Mouse (Mus musculus): ENCODE measurements around the gene H6pd. TPM values are rescaled to one million over a fixed set of nuclear protein-coding genes. Genes with fewer than 3 reads are reported as not detected.
A peak's percentile ranks its signal among the peaks of the same experiment; 100 is the strongest.

The H6pd gene
- polyA plus RNA-seq, 1 experiment from 2014 or later = 11.8 TPM

DNA sequence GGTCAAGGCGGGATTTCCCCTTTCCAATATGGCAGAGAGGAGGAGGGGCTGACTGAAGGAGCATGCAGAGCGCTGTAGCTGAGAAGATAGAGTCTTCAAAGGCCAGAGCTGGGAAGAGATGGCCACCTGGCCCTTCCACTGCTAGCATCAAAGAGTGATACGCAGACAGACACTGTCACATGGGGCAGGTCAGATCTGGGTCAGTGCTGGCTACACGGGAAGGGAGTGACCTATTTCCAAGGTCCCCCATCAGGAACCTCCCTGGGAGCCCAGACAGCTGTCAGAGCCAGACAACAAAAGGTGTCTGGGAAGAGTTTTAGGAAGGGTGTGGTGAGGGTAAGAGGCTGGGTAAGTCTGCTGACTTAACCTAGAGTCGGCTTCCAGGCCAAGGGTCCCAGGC lies 71.9 kb downstream of the H6pd start:
- H3K36me3 ChIP-seq (ENCODE audit: control insufficient read depth, insufficient read depth, low read length) = no peaks in the 10 kb centered on the region
- H3K4me2 ChIP-seq (replicated peaks; ENCODE audit: low read depth) = no peak overlapping the region
- ATAC-seq (ENCODE audit: low FRiP score, low TSS enrichment) (no peak), DNase-seq (ENCODE audit: low spot score) (no peak)
- H3K4me3 ChIP-seq (ENCODE audit: low read depth, low read length) = no peak overlapping the region
- no peak overlapping the region for H3K9ac ChIP-seq (ENCODE audit: low read length)
- 52% methylated on average over 5 of the region's 5 CpGs for WGBS
- TF ChIP-seq CTCF (IDR thresholded peaks at IDR 0.05; ENCODE audit: low read depth) (no peak), EP300 (optimal IDR thresholded peaks at IDR 0.05) (no peak)
- H3K27me3 ChIP-seq (ENCODE audit: control insufficient read depth, insufficient read depth, low read length) = no peaks in the 10 kb centered on the region
- H3K9me3 ChIP-seq (ENCODE audit: control insufficient read depth, low read length) = no peaks in the 10 kb centered on the region
- H3K27ac ChIP-seq (replicated peaks) = no peak overlapping the region
- no peaks in the 10 kb centered on the region for H3K4me1 ChIP-seq (replicated peaks; ENCODE audit: control insufficient read depth, insufficient read depth)

DNA sequence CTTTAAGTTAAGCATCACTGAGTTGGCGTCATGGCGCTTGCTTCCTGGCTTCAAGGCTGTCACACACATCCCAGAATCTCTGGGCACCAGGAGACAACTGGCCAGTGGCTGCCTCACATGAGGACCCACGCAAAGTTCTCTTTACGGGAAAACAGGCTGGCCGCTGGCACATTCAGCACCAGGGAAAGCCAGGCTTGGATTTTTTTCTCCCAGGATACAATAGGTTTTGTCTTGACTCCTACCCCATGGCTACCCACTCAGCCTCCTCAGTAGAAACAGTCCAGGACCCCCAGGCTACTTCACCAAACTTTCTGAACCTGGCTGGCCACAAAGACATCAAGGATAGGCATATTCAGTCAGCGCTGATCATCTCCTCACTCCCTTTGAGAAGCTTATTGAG lies 73.4 kb downstream of the H6pd start:
- Histone ChIP-seq H3K27ac (replicated peaks) (no peak overlapping the region), H3K36me3 (ENCODE audit: control insufficient read depth, insufficient read depth, low read length) (no peaks in the 10 kb centered on the region), H3K4me3 (ENCODE audit: low read depth, low read length) (no peak overlapping the region), H3K9ac (ENCODE audit: low read length) (no peak overlapping the region), H3K27me3 (ENCODE audit: control insufficient read depth, insufficient read depth, low read length) (no peaks in the 10 kb centered on the region), H3K4me1 (replicated peaks; ENCODE audit: control insufficient read depth, insufficient read depth) (no peaks in the 10 kb centered on the region), H3K4me2 (replicated peaks; ENCODE audit: low read depth) (no peak overlapping the region), H3K9me3 (ENCODE audit: control insufficient read depth, low read length) (no peaks in the 10 kb centered on the region)
- TF ChIP-seq EP300 (optimal IDR thresholded peaks at IDR 0.05) = no peak
- TF ChIP-seq CTCF (IDR thresholded peaks at IDR 0.05; ENCODE audit: low read depth) = no peak
- WGBS = 86% methylated on average over 6 of the region's 6 CpGs
- no peak for DNase-seq (ENCODE audit: low spot score)
- ATAC-seq (ENCODE audit: low FRiP score, low TSS enrichment) = no peak

- Histone ChIP-seq H3K27me3 (ENCODE audit: control insufficient read depth, insufficient read depth, low read length) (no peaks in the 10 kb centered on the region), H3K9me3 (ENCODE audit: control insufficient read depth, low read length) (no peaks in the 10 kb centered on the region), H3K9ac (ENCODE audit: low read length) (no peak overlapping the region), H3K36me3 (ENCODE audit: control insufficient read depth, insufficient read depth, low read length) (no peaks in the 10 kb centered on the region), H3K27ac (replicated peaks) (no peak overlapping the region), H3K4me3 (ENCODE audit: low read depth, low read length) (no peak overlapping the region), H3K4me1 (replicated peaks; ENCODE audit: control insufficient read depth, insufficient read depth) (no peaks in the 10 kb centered on the region), H3K4me2 (replicated peaks; ENCODE audit: low read depth) (no peak overlapping the region)
- WGBS = 74% methylated on average over 16 of the region's 16 CpGs
- no peak for DNase-seq (ENCODE audit: low spot score)
- no peak for TF ChIP-seq EP300 (optimal IDR thresholded peaks at IDR 0.05)
- TF ChIP-seq CTCF (IDR thresholded peaks at IDR 0.05; ENCODE audit: low read depth) = no peak
- peak; percentile 25; the same call in 1 of the 2 replicates for ATAC-seq (ENCODE audit: low FRiP score, low TSS enrichment)
Measured at GRCm38 (mm10) chr4:149933519-149934245, 75.1 kb downstream of the H6pd start.

DNA sequence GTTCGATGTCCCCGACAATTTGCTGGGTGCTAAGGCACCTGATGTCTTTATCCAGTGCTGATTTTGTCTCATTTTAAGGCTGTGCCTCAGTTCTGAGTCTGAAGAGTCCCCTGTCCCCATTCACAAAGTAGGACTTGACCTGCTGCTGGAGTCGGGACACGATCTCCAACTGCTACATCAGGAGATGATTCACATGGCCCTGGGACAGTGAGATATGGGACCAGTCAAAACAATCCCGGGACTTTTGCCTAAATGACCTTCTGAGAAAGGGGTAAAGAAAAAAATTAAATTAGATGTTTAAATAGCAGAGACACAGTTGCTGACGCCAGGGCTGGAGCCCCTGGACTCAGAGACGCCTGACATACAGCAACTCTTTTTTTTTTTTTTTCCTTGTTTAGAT lies 75.8 kb downstream of the H6pd start:
- no peak for DNase-seq (ENCODE audit: low spot score)
- Histone ChIP-seq H3K4me1 (replicated peaks; ENCODE audit: control insufficient read depth, insufficient read depth) (no peaks in the 10 kb centered on the region), H3K4me3 (ENCODE audit: low read depth, low read length) (no peak overlapping the region), H3K4me2 (replicated peaks; ENCODE audit: low read depth) (no peak overlapping the region), H3K27me3 (ENCODE audit: control insufficient read depth, insufficient read depth, low read length) (no peaks in the 10 kb centered on the region), H3K36me3 (ENCODE audit: control insufficient read depth, insufficient read depth, low read length) (no peaks in the 10 kb centered on the region), H3K27ac (replicated peaks) (no peak overlapping the region), H3K9ac (ENCODE audit: low read length) (no peak overlapping the region), H3K9me3 (ENCODE audit: control insufficient read depth, low read length) (no peaks in the 10 kb centered on the region)
- 65% methylated on average over 7 of the region's 7 CpGs for WGBS
- ATAC-seq (ENCODE audit: low FRiP score, low TSS enrichment) = no peak
- TF ChIP-seq CTCF (IDR thresholded peaks at IDR 0.05; ENCODE audit: low read depth) (no peak), EP300 (optimal IDR thresholded peaks at IDR 0.05) (no peak)

- DNase-seq (ENCODE audit: low spot score) (no peak), ATAC-seq (ENCODE audit: low FRiP score, low TSS enrichment) (no peak)
- Histone ChIP-seq H3K27me3 (ENCODE audit: control insufficient read depth, insufficient read depth, low read length) (no peaks in the 10 kb centered on the region), H3K9ac (ENCODE audit: low read length) (no peak overlapping the region), H3K4me3 (ENCODE audit: low read depth, low read length) (no peak overlapping the region), H3K4me1 (replicated peaks; ENCODE audit: control insufficient read depth, insufficient read depth) (no peaks in the 10 kb centered on the region), H3K36me3 (ENCODE audit: control insufficient read depth, insufficient read depth, low read length) (no peaks in the 10 kb centered on the region), H3K9me3 (ENCODE audit: control insufficient read depth, low read length) (no peaks in the 10 kb centered on the region), H3K4me2 (replicated peaks; ENCODE audit: low read depth) (no peak overlapping the region), H3K27ac (replicated peaks) (no peak overlapping the region)
- TF ChIP-seq EP300 (optimal IDR thresholded peaks at IDR 0.05) (no peak), CTCF (IDR thresholded peaks at IDR 0.05; ENCODE audit: low read depth) (no peak)
- WGBS = 80% methylated on average over 9 of the region's 9 CpGs
Measured at GRCm38 (mm10) chr4:149932108-149932815, 76.6 kb downstream of the H6pd start.

DNA sequence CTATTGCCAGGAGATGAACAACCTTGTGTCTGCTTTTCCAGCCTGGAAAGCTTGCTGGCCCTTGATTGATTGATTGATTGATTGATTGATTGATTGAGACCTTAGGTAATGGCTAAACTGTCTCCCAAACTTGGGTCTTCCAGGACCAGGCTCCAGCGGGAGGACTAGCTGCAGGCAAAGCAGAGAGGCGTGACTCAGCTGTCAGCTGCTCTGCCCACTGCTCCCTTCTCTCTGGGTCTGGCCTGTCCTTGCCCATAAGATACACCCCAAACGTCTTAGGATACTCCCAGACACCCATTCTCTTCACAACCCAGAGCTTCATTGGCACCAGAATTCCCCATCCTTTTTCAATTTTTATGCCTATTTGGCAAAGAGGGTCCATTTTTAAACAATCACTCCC lies 78.1 kb downstream of the H6pd start:
- H3K27me3 ChIP-seq (ENCODE audit: control insufficient read depth, insufficient read depth, low read length) = no peaks in the 10 kb centered on the region
- no peak overlapping the region for H3K27ac ChIP-seq (replicated peaks)
- H3K4me3 ChIP-seq (ENCODE audit: low read depth, low read length) = no peak overlapping the region
- H3K36me3 ChIP-seq (ENCODE audit: control insufficient read depth, insufficient read depth, low read length) = no peaks in the 10 kb centered on the region
- no peak overlapping the region for H3K9ac ChIP-seq (ENCODE audit: low read length)
- WGBS = 59% methylated on average over 3 of the region's 3 CpGs
- TF ChIP-seq EP300 (optimal IDR thresholded peaks at IDR 0.05) (no peak), CTCF (IDR thresholded peaks at IDR 0.05; ENCODE audit: low read depth) (no peak)
- no peaks in the 10 kb centered on the region for H3K9me3 ChIP-seq (ENCODE audit: control insufficient read depth, low read length)
- H3K4me1 ChIP-seq (replicated peaks; ENCODE audit: control insufficient read depth, insufficient read depth) = no peaks in the 10 kb centered on the region
- H3K4me2 ChIP-seq (replicated peaks; ENCODE audit: low read depth) = no peak overlapping the region
- DNase-seq (ENCODE audit: low spot score) (no peak), ATAC-seq (ENCODE audit: low FRiP score, low TSS enrichment) (no peak)

Other genes starting within 250 kb of the H6pd start
- 21.7 and 22.4 TPM in 2 replicates for gene Slc25a33, start 234.7 kb downstream of the H6pd start, polyA plus RNA-seq (2015; fragmentation: Nextera tagmentation; extraction: Ambion mirVana)
- 10.0 and 13.1 TPM in 2 replicates for gene Spsb1, start 54.0 kb downstream of the H6pd start, polyA plus RNA-seq (2015; fragmentation: Nextera tagmentation; extraction: Ambion mirVana)
- gene Gpr157, start 78.3 kb upstream of the H6pd start, polyA plus RNA-seq (2015; fragmentation: Nextera tagmentation; extraction: Ambion mirVana) = 0.55 and 0.75 TPM in 2 replicates
- gene Slc2a5, start 110.3 kb upstream of the H6pd start, polyA plus RNA-seq (2015; fragmentation: Nextera tagmentation; extraction: Ambion mirVana) = 0.76 and 0.80 TPM in 2 replicates
- 0.24 TPM in 1 of 2 replicates, not detected in the other for gene Slc2a7, start 139.9 kb upstream of the H6pd start, polyA plus RNA-seq (2015; fragmentation: Nextera tagmentation; extraction: Ambion mirVana)
- 0.06 TPM in 1 of 2 replicates, not detected in the other for gene Car6, start 192.3 kb upstream of the H6pd start, polyA plus RNA-seq (2015; fragmentation: Nextera tagmentation; extraction: Ambion mirVana)
- 636 and 733 TPM in 2 replicates for gene Eno1, start 227.7 kb upstream of the H6pd start, polyA plus RNA-seq (2015; fragmentation: Nextera tagmentation; extraction: Ambion mirVana)